Mouse (Mus musculus) forebrain, embryonic 12.5 days (tissue): ENCODE data around the gene Actr10. TPM values are rescaled to one million over a fixed set of nuclear protein-coding genes. Genes with fewer than 3 reads are reported as not detected.

Experiments
- ATAC-seq: fragments of 200-750 bp; cut with Nextera tagmentation; 2 replicates; pipeline ENCODE4 v1.8.0; 2017; ENCODE audit warnings: moderate TSS enrichment; ENCODE audit not compliant: low FRiP score
- H3K27ac ChIP-seq: fragments of 300-500 bp; sonication (generic); 2 replicates; pipeline ENCODE4 v1.5.1; 2016; ENCODE audit warnings: mild to moderate bottlenecking
- H3K27me3 ChIP-seq: fragments of 300-500 bp; sonication (generic); 2 replicates; pipeline ENCODE4 v1.6.1; 2016; ENCODE audit warnings: mild to moderate bottlenecking
- H3K36me3 ChIP-seq: fragments of 300-500 bp; sonication (generic); replicated peaks from 2 replicates; pipeline ENCODE4 v1.6.1; 2016; ENCODE audit warnings: mild to moderate bottlenecking
- H3K4me1 ChIP-seq: fragments of 300-500 bp; sonication (generic); 2 replicates; pipeline ENCODE4 v1.6.1; 2016
- H3K4me2 ChIP-seq: fragments of 300-500 bp; sonication (generic); 2 replicates; pipeline ENCODE4 v1.6.1; 2016; ENCODE audit warnings: mild to moderate bottlenecking, moderate library complexity
- H3K4me3 ChIP-seq: fragments of 300-500 bp; sonication (generic); replicated peaks from 2 replicates; pipeline ENCODE4 v1.5.1; 2016; ENCODE audit warnings: mild to moderate bottlenecking
- H3K9ac ChIP-seq: fragments of 300-500 bp; sonication (generic); 2 replicates; pipeline ENCODE4 v1.6.1; 2016; ENCODE audit warnings: mild to moderate bottlenecking
- H3K9me3 ChIP-seq: fragments of 300-500 bp; sonication (generic); 2 replicates; pipeline ENCODE4 v1.6.1; 2016
- WGBS: fragments of 180-500 bp; shearing (Covaris S2); methylation state at CpG from one replicate; pipeline ENCODE4 v1.1.7; 2016; 5-methylcytosine and 5-hydroxymethylcytosine counted together
- polyA plus RNA-seq: library from polyadenylated mRNA; unstranded; fragments of >200 nt; fragmentation: Nextera tagmentation; extraction: Ambion mirVana; gene quantifications from 2 replicates; pipeline ENCODE4 v1.2.1, GENCODE M21; 2016

The Actr10 gene
- polyA plus RNA-seq, 1 experiment from 2014 or later, result 252 TPM

GRCm38 (mm10) chr12:71003760-71004426, 66.2 kb downstream of the Actr10 start:
- Histone ChIP-seq H3K27ac (no peak overlapping the region), H3K36me3 (peaks cover 57% of the 10 kb centered on the region), H3K4me3 (no peak overlapping the region), H3K27me3 (no peaks in the 10 kb centered on the region), H3K4me2 (no peak overlapping the region), H3K4me1 (no peaks in the 10 kb centered on the region; the same call in 1 of the 2 replicates), H3K9me3 (no peaks in the 10 kb centered on the region), H3K9ac (no peak overlapping the region)
- ATAC-seq, result no peak
- WGBS, result 96% methylated on average over 5 of the region's 6 CpGs

DNA sequence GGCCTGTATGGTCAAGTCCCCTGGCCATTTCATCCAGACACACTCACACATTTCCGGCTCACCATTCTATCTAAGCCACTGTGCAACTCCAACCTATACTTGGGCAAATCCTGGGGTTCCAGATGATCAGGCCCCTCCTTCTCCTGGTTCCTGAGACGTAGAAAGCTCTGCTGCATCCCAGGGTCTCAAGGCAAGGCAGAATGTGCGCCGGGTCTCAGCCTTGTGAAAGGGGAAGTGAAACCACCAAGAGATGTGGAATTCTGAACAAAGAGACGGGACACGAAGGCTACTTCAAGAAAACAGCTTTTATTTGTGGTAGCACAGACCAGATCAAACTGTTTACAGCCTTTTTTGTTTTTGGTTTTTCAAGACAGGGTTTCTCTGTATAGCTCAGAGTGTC, 68.5 kb downstream of the Actr10 start:
- Histone ChIP-seq H3K9me3 (no peaks in the 10 kb centered on the region), H3K36me3 (peaks cover 57% of the 10 kb centered on the region), H3K9ac (no peak overlapping the region), H3K27ac (no peak overlapping the region), H3K4me1 (no peaks in the 10 kb centered on the region), H3K4me2 (no peak overlapping the region), H3K27me3 (no peaks in the 10 kb centered on the region), H3K4me3 (no peak overlapping the region)
- no peak for ATAC-seq
- WGBS, result 93% methylated on average over 6 of the region's 6 CpGs

DNA sequence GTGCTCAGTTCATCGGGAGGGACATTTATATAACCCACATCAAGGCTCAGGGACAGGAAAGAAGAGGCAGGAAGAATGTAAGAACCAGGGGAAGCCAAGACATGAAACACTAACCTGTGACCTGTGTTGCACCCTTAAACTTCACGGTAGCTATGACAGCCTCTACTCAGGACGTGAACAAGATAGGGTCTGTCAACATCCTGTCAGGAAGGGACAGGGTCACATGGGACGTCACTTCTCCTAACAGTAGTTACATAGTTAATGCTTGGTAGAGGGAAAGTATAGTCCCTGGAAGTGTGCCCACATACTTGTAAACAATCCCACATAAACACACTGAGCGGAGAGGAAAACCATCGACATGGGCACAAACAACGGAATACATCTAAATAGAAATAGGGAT, 69.2 kb downstream of the Actr10 start:
- no peak for ATAC-seq
- H3K27ac ChIP-seq, result no peak overlapping the region
- H3K9me3 ChIP-seq, result no peaks in the 10 kb centered on the region
- no peaks in the 10 kb centered on the region for H3K27me3 ChIP-seq
- no peak overlapping the region for H3K4me2 ChIP-seq
- no peaks in the 10 kb centered on the region for H3K4me1 ChIP-seq
- WGBS, result 93% methylated on average over 7 of the region's 7 CpGs
- peaks cover 58% of the 10 kb centered on the region for H3K36me3 ChIP-seq
- no peak overlapping the region for H3K4me3 ChIP-seq
- no peak overlapping the region for H3K9ac ChIP-seq

DNA sequence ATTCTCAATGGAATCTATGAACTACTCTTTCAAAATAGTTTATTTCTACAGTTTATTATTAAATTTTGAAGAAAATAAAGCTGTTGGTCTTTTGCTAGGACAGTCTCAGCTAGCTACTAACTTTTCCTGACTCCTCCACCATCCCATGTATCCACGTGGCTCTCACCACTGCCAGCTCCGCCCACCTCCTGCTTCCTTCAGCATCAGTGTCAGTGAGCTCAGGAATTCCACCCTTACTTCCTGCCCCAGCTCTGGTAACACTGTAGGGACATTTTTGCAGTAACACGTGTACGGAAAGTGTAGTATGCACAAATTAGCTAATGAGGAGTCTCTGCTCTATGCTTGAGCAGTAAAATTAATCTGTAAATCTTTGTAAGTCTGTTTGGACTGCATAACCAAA, 72.1 kb downstream of the Actr10 start:
- H3K36me3 ChIP-seq, result peaks cover 54% of the 10 kb centered on the region
- no peak overlapping the region for H3K4me2 ChIP-seq
- no peaks in the 10 kb centered on the region for H3K27me3 ChIP-seq
- H3K4me3 ChIP-seq, result no peak overlapping the region
- ATAC-seq, result no peak
- no peak overlapping the region for H3K9ac ChIP-seq
- 72% methylated on average over 4 of the region's 4 CpGs for WGBS
- H3K27ac ChIP-seq, result no peak overlapping the region
- H3K4me1 ChIP-seq, result peaks cover 15% of the 10 kb centered on the region
- no peaks in the 10 kb centered on the region for H3K9me3 ChIP-seq

Other genes with a start within 250 kb of the Actr10 start
- 14.7 and 15.6 TPM in 2 replicates for gene Frmd6, start 112.3 kb upstream of the Actr10 start, polyA plus RNA-seq
- 547 and 562 TPM in 2 replicates for gene Psma3, start 36.8 kb downstream of the Actr10 start, polyA plus RNA-seq
- 41.1 and 41.5 TPM in 2 replicates for gene Arid4a, start 78.1 kb downstream of the Actr10 start, polyA plus RNA-seq
- not detected in 2 replicates for gene Tomm20l, start 173.6 kb downstream of the Actr10 start, polyA plus RNA-seq
- 73.0 and 82.1 TPM in 2 replicates for gene Timm9, start 198.8 kb downstream of the Actr10 start, polyA plus RNA-seq
- 21.5 and 23.7 TPM in 2 replicates for gene 2700049A03Rik, start 199.0 kb downstream of the Actr10 start, polyA plus RNA-seq